Mouse (Mus musculus) midbrain, embryonic 14.5 days (tissue): ENCODE data around the gene St5. TPM values are rescaled to one million over a fixed set of nuclear protein-coding genes. Genes with fewer than 3 reads are reported as not detected.

Experiments
- ATAC-seq: fragments of 200-750 bp; cut with Nextera tagmentation; 2 replicates; pipeline ENCODE4 v1.8.0; 2017; ENCODE audit warnings: moderate number of reproducible peaks, moderate library complexity; ENCODE audit not compliant: low FRiP score, low TSS enrichment
- DNase-seq: peaks from one replicate; pipeline ENCODE4 v3.0.0-alpha.2; 2015
- H3K27ac ChIP-seq: fragments of 300-500 bp; sonication (generic); replicated peaks from 2 replicates; pipeline ENCODE4 v1.5.1; 2014; ENCODE audit warnings: mild to moderate bottlenecking, low read depth, low read length, moderate library complexity
- H3K27me3 ChIP-seq: fragments of 300-500 bp; sonication (generic); 2 replicates; pipeline ENCODE4 v1.6.1; 2014; ENCODE audit warnings: low read length, control low read depth, mixed read lengths; ENCODE audit not compliant: control insufficient read depth, insufficient read depth
- H3K36me3 ChIP-seq: fragments of 300-500 bp; sonication (generic); 2 replicates; pipeline ENCODE4 v1.6.1; 2014; ENCODE audit warnings: low read length, control low read depth; ENCODE audit not compliant: control insufficient read depth, insufficient read depth
- H3K4me1 ChIP-seq: fragments of 300-500 bp; sonication (generic); 2 replicates; pipeline ENCODE4 v1.6.1; 2014; ENCODE audit warnings: mild to moderate bottlenecking, antibody characterized with exemption, low read length, control low read depth; ENCODE audit not compliant: control insufficient read depth, insufficient read depth
- H3K4me2 ChIP-seq: fragments of 300-500 bp; sonication (generic); 2 replicates; pipeline ENCODE4 v1.6.1; 2014; ENCODE audit warnings: mild to moderate bottlenecking, low read length, moderate library complexity
- H3K4me3 ChIP-seq: fragments of 300-500 bp; sonication (generic); replicated peaks from 2 replicates; pipeline ENCODE4 v1.5.1; 2014; ENCODE audit warnings: low read depth, low read length
- H3K9ac ChIP-seq: fragments of 300-500 bp; sonication (generic); replicated peaks from 2 replicates; pipeline ENCODE4 v1.6.1; 2014; ENCODE audit warnings: mild to moderate bottlenecking, low read length, moderate library complexity
- H3K9me3 ChIP-seq: fragments of 300-500 bp; sonication (generic); 2 replicates; pipeline ENCODE4 v1.6.1; 2016; ENCODE audit warnings: low read length, control low read depth, mixed read lengths; ENCODE audit not compliant: control insufficient read depth
- WGBS: fragments of 180-500 bp; shearing (Covaris S2); extraction: QIAGEN DNeasy Blood & Tissue Kit; methylation state at CpG from one replicate; pipeline ENCODE4 v1.1.7; 2014; 5-methylcytosine and 5-hydroxymethylcytosine counted together
- polyA plus RNA-seq: library from polyadenylated mRNA; unstranded; fragments of >200 nt; fragmentation: Nextera tagmentation; extraction: Ambion mirVana; gene quantifications from 2 replicates; pipeline ENCODE4 v1.2.1, GENCODE M21; 2014

St5 gene
- polyA plus RNA-seq, 1 experiment from 2014 or later: 16.4 TPM

- Histone ChIP-seq H3K4me3 (no peak overlapping the region), H3K9me3 (no peaks in the 10 kb centered on the region), H3K9ac (no peak overlapping the region), H3K4me1 (peaks cover 15% of the 10 kb centered on the region; the same call in 1 of the 2 replicates), H3K36me3 (no peaks in the 10 kb centered on the region), H3K27me3 (no peaks in the 10 kb centered on the region), H3K4me2 (no peak overlapping the region), H3K27ac (peak overlapping the region; percentile 57; the same call in 1 of the 2 replicates)
- DNase-seq: peak; percentile 53
- WGBS: 24% methylated on average over 6 of the region's 6 CpGs
- ATAC-seq: peak; percentile 83
Measured at GRCm38 (mm10) chr7:109579585-109580307, 123.7 kb downstream of the St5 start.

GRCm38 (mm10) chr7:109578880-109579584 lies 124.4 kb downstream of the St5 start:
- no peaks in the 10 kb centered on the region for H3K9me3 ChIP-seq
- ATAC-seq: no peak
- H3K9ac ChIP-seq: no peak overlapping the region
- no peak overlapping the region for H3K4me3 ChIP-seq
- 35% methylated on average over 2 of the region's 2 CpGs for WGBS
- no peaks in the 10 kb centered on the region for H3K27me3 ChIP-seq
- H3K36me3 ChIP-seq: no peaks in the 10 kb centered on the region
- H3K4me1 ChIP-seq: peaks cover 15% of the 10 kb centered on the region; the same call in 1 of the 2 replicates
- peak overlapping the region; percentile 57; the same call in 1 of the 2 replicates for H3K27ac ChIP-seq
- DNase-seq: no peak
- H3K4me2 ChIP-seq: no peak overlapping the region

- Histone ChIP-seq H3K9me3 (no peaks in the 10 kb centered on the region), H3K4me1 (peaks cover 15% of the 10 kb centered on the region; the same call in 1 of the 2 replicates), H3K27me3 (no peaks in the 10 kb centered on the region), H3K9ac (no peak overlapping the region), H3K4me2 (no peak overlapping the region), H3K27ac (0 out of 2 replicates have a peak overlapping the region, but pooled peaks have one; percentile 10), H3K4me3 (no peak overlapping the region), H3K36me3 (no peaks in the 10 kb centered on the region)
- DNase-seq (no peak), ATAC-seq (no peak)
- 58% methylated on average over 11 of the region's 11 CpGs for WGBS
Measured at GRCm38 (mm10) chr7:109576321-109577314, 126.8 kb downstream of the St5 start.

- no peaks in the 10 kb centered on the region for H3K36me3 ChIP-seq
- ATAC-seq: no peak
- H3K27ac ChIP-seq: no peak overlapping the region
- no peaks in the 10 kb centered on the region for H3K9me3 ChIP-seq
- peaks cover 12% of the 10 kb centered on the region; the same call in 1 of the 2 replicates for H3K4me1 ChIP-seq
- no peak overlapping the region for H3K4me2 ChIP-seq
- no peak overlapping the region for H3K4me3 ChIP-seq
- 93% methylated on average over 7 of the region's 7 CpGs for WGBS
- no peak for DNase-seq
- H3K27me3 ChIP-seq: no peaks in the 10 kb centered on the region
- H3K9ac ChIP-seq: no peak overlapping the region
Measured at GRCm38 (mm10) chr7:109574166-109574565, 129.2 kb downstream of the St5 start.

DNA sequence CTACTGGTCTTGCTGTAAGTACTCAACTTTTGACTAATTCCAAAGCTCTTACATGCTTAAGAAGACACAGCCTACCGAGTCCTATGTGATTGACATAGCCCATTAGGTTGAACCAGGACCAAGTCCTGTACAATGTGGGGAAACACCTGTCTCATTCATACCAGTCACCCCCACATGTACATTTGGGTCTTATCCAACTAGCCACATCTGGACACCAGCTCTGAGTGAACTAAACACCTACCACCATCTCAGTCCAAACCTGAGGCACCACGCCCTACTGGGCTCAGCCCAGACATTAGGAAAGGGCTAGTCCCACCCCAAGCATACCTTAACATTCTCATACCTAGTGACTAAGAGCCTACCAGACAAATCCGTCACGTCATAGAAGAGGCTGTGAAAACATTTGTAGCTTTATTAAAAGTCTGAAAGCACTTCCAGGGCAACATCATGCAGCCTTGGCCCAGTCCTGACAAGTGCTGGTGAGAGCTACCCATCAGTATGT lies 135.0 kb downstream of the St5 start:
- ATAC-seq (no peak), DNase-seq (no peak)
- Histone ChIP-seq H3K4me2 (no peak overlapping the region), H3K36me3 (no peaks in the 10 kb centered on the region), H3K4me3 (no peak overlapping the region), H3K27me3 (no peaks in the 10 kb centered on the region), H3K4me1 (no peaks in the 10 kb centered on the region), H3K27ac (no peak overlapping the region), H3K9me3 (no peaks in the 10 kb centered on the region), H3K9ac (no peak overlapping the region)
- WGBS: 98% methylated on average over 4 of the region's 4 CpGs

GRCm38 (mm10) chr7:109566841-109567768 lies 136.3 kb downstream of the St5 start:
- Histone ChIP-seq H3K27ac (no peak overlapping the region), H3K9ac (no peak overlapping the region), H3K4me2 (no peak overlapping the region), H3K36me3 (no peaks in the 10 kb centered on the region), H3K9me3 (no peaks in the 10 kb centered on the region), H3K4me3 (no peak overlapping the region), H3K27me3 (no peaks in the 10 kb centered on the region), H3K4me1 (no peaks in the 10 kb centered on the region)
- ATAC-seq: no peak
- DNase-seq: no peak
- 82% methylated on average over 11 of the region's 11 CpGs for WGBS

- Histone ChIP-seq H3K27ac (no peak overlapping the region), H3K27me3 (no peaks in the 10 kb centered on the region), H3K36me3 (no peaks in the 10 kb centered on the region), H3K9ac (no peak overlapping the region), H3K4me3 (no peak overlapping the region), H3K9me3 (no peaks in the 10 kb centered on the region), H3K4me2 (no peak overlapping the region), H3K4me1 (no peaks in the 10 kb centered on the region)
- DNase-seq (no peak), ATAC-seq (no peak)
Measured at GRCm38 (mm10) chr7:109566327-109566726, 137.1 kb downstream of the St5 start.
